Mouse (Mus musculus): ENCODE measurements at regions not wholly inside any gene's neighbourhood (a gene's known extent, or its start where the extent isn't known, plus 50 kb on each side); places are given as distances from the start of the nearest gene placed in this dataset.

DNA sequence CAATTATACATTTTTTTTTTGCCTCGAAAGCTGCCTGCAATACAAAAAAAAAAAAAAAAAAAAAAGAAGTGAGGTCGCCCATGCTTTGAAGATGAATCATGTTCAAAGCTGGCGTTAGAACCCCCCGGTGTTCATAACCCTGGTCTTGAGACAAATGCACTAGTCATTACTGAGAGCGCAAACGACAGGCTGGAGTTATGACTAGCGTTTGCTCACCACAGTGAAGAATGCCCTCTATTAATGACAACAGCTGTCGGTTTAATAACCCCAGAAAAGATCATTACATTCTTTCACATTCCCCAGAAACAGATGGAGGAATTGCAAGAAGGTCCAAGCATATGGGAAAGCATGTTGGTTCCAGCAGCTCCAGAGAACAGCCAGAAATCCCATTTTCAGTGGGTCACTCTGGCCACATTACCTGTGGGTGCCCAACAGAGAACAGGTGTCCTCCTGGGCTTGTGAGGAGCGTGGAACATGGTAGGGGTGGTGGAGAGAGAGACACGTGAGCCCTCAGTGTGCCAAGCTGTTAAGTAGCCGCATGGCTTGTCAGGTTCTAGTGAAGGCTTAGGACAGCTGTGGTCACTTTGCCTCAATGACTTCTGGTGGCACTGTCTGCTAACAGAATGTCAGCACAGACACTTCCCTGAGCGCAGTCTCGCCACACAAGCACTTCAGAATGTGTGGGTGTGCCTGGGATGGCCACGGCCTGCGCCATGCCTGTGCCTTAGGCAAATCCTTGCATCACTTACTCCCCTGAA is 60.4 kb downstream of the Aipl1 start:
- DNase-seq (ENCODE audit: low spot score): no peak
- H3K27ac ChIP-seq (ENCODE audit: low read depth, low read length): no peak overlapping the region
- H3K9ac ChIP-seq (ENCODE audit: low read length): no peak overlapping the region
- no peaks in the 10 kb centered on the region for H3K27me3 ChIP-seq (ENCODE audit: control insufficient read depth, insufficient read depth, low read length)
- ATAC-seq (ENCODE audit: insufficient read depth, low FRiP score, low TSS enrichment): no peak
- H3K4me2 ChIP-seq (ENCODE audit: low read depth): no peak overlapping the region
- H3K36me3 ChIP-seq (ENCODE audit: control insufficient read depth, insufficient read depth, low read length): no peaks in the 10 kb centered on the region
- H3K4me1 ChIP-seq (ENCODE audit: control insufficient read depth, insufficient read depth, low read length): no peaks in the 10 kb centered on the region
- no peaks in the 10 kb centered on the region for H3K9me3 ChIP-seq (ENCODE audit: control insufficient read depth, low read length)
- 71% methylated on average over 15 of the region's 15 CpGs for WGBS
- H3K4me3 ChIP-seq (ENCODE audit: low read depth, low read length): no peak overlapping the region

DNA sequence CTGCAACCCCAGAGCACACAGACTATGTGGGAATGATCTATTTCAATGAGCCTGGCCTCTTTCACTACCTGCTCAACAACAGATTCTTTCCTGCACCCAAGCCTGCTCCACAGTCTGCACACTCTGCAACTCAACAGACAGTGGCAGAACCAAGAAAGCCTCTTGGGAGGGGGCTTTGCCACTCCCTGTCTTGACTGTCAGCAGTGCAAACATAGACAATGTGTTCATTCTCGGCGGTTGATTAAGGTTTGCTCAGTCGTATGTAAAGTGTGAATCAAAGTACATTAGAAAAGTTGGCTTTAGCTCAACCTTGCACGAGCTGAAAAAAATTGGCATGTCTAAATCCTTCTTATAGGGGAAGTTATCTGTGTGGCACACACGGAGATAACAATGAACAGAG is 66.0 kb downstream of the Aipl1 start:
- Histone ChIP-seq H3K9ac (ENCODE audit: low read length) (no peak overlapping the region), H3K27ac (ENCODE audit: low read depth, low read length) (no peak overlapping the region), H3K4me2 (ENCODE audit: low read depth) (no peak overlapping the region), H3K4me1 (ENCODE audit: control insufficient read depth, insufficient read depth, low read length) (no peaks in the 10 kb centered on the region), H3K36me3 (ENCODE audit: control insufficient read depth, insufficient read depth, low read length) (no peaks in the 10 kb centered on the region), H3K9me3 (ENCODE audit: control insufficient read depth, low read length) (no peaks in the 10 kb centered on the region), H3K4me3 (ENCODE audit: low read depth, low read length) (no peak overlapping the region), H3K27me3 (ENCODE audit: control insufficient read depth, insufficient read depth, low read length) (no peaks in the 10 kb centered on the region)
- no peak for ATAC-seq (ENCODE audit: insufficient read depth, low FRiP score, low TSS enrichment)
- 92% methylated on average over 5 of the region's 5 CpGs for WGBS
- DNase-seq (ENCODE audit: low spot score): peak; percentile 2

DNA sequence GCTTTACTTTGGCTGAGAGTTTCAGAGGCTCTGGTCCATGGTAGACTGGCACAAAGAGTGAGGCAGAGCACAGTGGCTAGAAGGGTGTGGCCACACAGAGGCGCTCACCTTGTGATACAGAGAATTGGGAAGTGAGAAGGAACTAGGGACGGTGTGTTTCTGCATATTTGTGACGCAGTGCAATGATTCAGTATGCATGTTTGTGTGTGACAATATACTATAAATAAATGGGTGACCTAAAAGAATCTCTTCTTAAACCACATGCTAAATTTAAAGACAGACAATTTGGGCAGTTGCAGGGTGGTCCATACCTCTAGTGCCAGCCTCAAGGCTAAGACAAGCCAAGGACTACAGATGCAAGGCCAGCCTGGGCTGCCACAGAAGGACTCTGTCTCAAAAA is 75.0 kb downstream of the Aipl1 start:
- ATAC-seq (ENCODE audit: insufficient read depth, low FRiP score, low TSS enrichment): no peak

DNA sequence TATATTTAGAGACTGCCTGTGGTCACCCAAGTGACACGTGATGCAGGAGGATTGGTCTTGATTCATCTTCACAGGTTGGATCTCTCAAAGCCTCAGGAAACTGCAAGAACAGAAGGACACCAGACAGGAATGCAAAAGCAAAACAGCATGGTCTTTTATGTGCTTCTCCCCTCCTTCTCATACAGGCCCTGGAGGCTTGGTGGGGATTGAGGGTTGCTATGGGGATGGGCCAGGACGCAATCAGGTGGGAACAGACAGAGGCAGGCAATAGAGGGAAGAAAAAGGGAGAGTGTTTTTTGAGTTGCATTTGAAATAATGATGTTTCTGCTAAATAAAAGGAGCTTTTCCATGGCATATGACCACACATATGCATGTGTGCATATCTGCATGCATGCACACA is 84.8 kb downstream of the Aipl1 start:
- no peaks in the 10 kb centered on the region for H3K36me3 ChIP-seq (ENCODE audit: control insufficient read depth, insufficient read depth, low read length)
- 64% methylated on average over 2 of the region's 2 CpGs for WGBS

More for the DNA sequence above, 75.0 kb downstream of the Aipl1 start:
- Histone ChIP-seq H3K4me2 (ENCODE audit: low read depth) (no peak overlapping the region), H3K27ac (ENCODE audit: low read depth, low read length) (no peak overlapping the region), H3K9ac (ENCODE audit: low read length) (no peak overlapping the region), H3K4me3 (ENCODE audit: low read depth, low read length) (no peak overlapping the region), H3K27me3 (ENCODE audit: control insufficient read depth, insufficient read depth, low read length) (no peaks in the 10 kb centered on the region), H3K9me3 (ENCODE audit: control insufficient read depth, low read length) (no peaks in the 10 kb centered on the region), H3K4me1 (ENCODE audit: control insufficient read depth, insufficient read depth, low read length) (no peaks in the 10 kb centered on the region), H3K36me3 (ENCODE audit: control insufficient read depth, insufficient read depth, low read length) (no peaks in the 10 kb centered on the region)
- 88% methylated on average over 3 of the region's 3 CpGs for WGBS
- no peak for DNase-seq (ENCODE audit: low spot score)

DNA sequence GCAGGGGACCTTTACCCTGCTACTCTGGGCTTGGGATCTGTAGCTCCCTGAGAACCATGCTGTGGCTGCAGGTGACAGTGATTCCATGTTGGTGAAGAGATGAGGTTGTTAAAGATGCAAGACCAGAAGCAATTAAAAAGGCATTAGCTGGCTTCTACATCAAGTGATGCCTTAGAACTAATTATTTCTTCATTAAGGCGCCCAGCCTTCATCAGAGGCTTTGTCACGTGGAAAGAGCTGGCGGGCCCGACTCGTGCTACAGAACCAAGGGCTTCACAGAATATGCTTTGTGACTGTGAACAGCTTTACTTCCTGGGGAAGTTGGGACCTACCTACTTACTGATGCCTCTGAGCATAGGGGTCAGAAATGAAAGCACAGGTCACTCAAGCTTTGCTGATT is 90.1 kb downstream of the Aipl1 start:
- Histone ChIP-seq H3K4me3 (ENCODE audit: low read depth, low read length) (no peak overlapping the region), H3K36me3 (ENCODE audit: control insufficient read depth, insufficient read depth, low read length) (no peaks in the 10 kb centered on the region), H3K4me2 (ENCODE audit: low read depth) (no peak overlapping the region), H3K27me3 (ENCODE audit: control insufficient read depth, insufficient read depth, low read length) (no peaks in the 10 kb centered on the region), H3K27ac (ENCODE audit: low read depth, low read length) (no peak overlapping the region), H3K9me3 (ENCODE audit: control insufficient read depth, low read length) (no peaks in the 10 kb centered on the region), H3K9ac (ENCODE audit: low read length) (no peak overlapping the region), H3K4me1 (ENCODE audit: control insufficient read depth, insufficient read depth, low read length) (no peaks in the 10 kb centered on the region)
- DNase-seq (ENCODE audit: low spot score) (no peak), ATAC-seq (ENCODE audit: insufficient read depth, low FRiP score, low TSS enrichment) (no peak)
- WGBS: 88% methylated on average over 5 of the region's 5 CpGs

More for the DNA sequence above, 84.8 kb downstream of the Aipl1 start:
- H3K27ac ChIP-seq (ENCODE audit: low read depth, low read length): no peak overlapping the region
- no peaks in the 10 kb centered on the region for H3K9me3 ChIP-seq (ENCODE audit: control insufficient read depth, low read length)
- H3K4me2 ChIP-seq (ENCODE audit: low read depth): no peak overlapping the region
- no peak overlapping the region for H3K4me3 ChIP-seq (ENCODE audit: low read depth, low read length)
- no peak for DNase-seq (ENCODE audit: low spot score)
- no peaks in the 10 kb centered on the region for H3K27me3 ChIP-seq (ENCODE audit: control insufficient read depth, insufficient read depth, low read length)
- no peak overlapping the region for H3K9ac ChIP-seq (ENCODE audit: low read length)
- no peak for ATAC-seq (ENCODE audit: insufficient read depth, low FRiP score, low TSS enrichment)
- H3K4me1 ChIP-seq (ENCODE audit: control insufficient read depth, insufficient read depth, low read length): no peaks in the 10 kb centered on the region

DNA sequence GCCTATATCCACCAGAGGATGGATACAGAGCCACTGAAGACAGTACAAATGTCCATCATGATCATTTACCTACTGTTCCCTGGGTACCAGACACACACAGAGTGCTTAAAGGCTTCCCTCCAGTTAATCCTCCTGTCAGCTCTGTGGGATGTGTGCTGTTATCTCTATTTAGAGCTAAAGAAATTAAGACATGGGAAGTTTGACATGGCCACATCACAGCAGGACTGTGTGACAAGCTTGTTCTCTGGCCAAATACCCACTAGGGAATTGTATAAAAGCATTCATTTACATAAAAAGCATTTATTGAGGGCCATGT is 92.3 kb downstream of the Aipl1 start:
- Histone ChIP-seq H3K36me3 (ENCODE audit: control insufficient read depth, insufficient read depth, low read length) (no peaks in the 10 kb centered on the region), H3K4me2 (ENCODE audit: low read depth) (no peak overlapping the region), H3K27ac (ENCODE audit: low read depth, low read length) (no peak overlapping the region), H3K4me1 (ENCODE audit: control insufficient read depth, insufficient read depth, low read length) (no peaks in the 10 kb centered on the region), H3K27me3 (ENCODE audit: control insufficient read depth, insufficient read depth, low read length) (no peaks in the 10 kb centered on the region), H3K9me3 (ENCODE audit: control insufficient read depth, low read length) (no peaks in the 10 kb centered on the region), H3K4me3 (ENCODE audit: low read depth, low read length) (no peak overlapping the region), H3K9ac (ENCODE audit: low read length) (no peak overlapping the region)
- no peak for ATAC-seq (ENCODE audit: insufficient read depth, low FRiP score, low TSS enrichment)
- DNase-seq (ENCODE audit: low spot score): no peak

DNA sequence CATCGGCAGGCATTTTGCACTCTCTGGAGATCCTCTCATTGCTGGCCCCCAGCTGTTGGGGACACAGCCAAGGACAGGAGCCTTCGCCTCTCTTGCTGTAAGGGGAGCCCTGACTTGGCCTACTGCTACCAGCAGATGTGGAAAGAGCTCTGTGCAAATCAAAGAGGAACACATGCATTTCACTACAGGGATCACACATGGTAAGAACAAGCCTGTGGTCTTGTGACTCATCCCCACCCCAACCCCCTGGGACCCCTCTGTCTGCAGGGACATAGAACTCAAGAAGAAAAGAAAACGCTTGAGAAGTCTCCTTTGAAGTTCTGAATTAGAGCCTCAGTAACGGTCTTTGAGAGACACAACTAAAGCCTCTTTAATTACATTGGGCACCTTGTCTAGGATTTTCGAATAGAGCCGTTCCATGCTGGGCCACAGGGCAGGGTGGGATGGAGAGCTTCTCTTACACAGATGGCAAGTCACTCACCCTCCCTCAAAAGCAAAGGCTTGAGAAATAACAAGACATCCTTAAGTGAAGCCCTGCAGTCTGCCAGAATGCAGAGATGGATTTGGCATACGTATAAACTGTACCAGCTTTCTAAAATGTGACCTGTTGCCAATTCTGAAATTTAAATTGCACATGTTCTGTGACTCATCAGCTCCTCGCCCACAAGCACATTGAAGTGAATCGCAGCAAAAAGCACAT is 92.8 kb downstream of the Aipl1 start:
- H3K36me3 ChIP-seq (ENCODE audit: control insufficient read depth, insufficient read depth, low read length): no peaks in the 10 kb centered on the region
- ATAC-seq (ENCODE audit: insufficient read depth, low FRiP score, low TSS enrichment) (no peak), DNase-seq (ENCODE audit: low spot score) (no peak)
- no peak overlapping the region for H3K4me2 ChIP-seq (ENCODE audit: low read depth)
- no peak overlapping the region for H3K4me3 ChIP-seq (ENCODE audit: low read depth, low read length)
- no peaks in the 10 kb centered on the region for H3K27me3 ChIP-seq (ENCODE audit: control insufficient read depth, insufficient read depth, low read length)
- WGBS: 54% methylated on average over 9 of the region's 9 CpGs
- H3K27ac ChIP-seq (ENCODE audit: low read depth, low read length): no peak overlapping the region
- no peaks in the 10 kb centered on the region for H3K9me3 ChIP-seq (ENCODE audit: control insufficient read depth, low read length)
- H3K9ac ChIP-seq (ENCODE audit: low read length): no peak overlapping the region
- H3K4me1 ChIP-seq (ENCODE audit: control insufficient read depth, insufficient read depth, low read length): no peaks in the 10 kb centered on the region

DNA sequence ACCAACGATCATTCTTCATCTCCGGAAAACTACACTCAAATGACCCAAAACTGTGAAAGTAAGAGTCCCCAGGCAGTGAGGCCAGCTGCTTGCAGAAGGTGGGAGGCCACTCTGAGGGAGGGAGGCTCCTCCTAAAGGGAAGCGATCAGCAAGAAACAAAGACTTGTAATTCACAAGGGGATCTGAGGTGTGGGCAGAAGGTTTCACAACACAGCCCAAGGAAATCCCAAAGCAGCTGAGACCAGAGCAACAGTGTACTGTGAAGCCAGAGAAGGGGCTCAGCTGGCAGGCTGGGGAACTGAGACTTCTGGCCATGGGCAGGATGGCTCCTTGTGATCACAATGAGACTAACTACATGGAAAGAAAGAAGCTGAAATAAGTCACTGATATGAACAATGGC is 93.8 kb downstream of the Aipl1 start:
- no peak overlapping the region for H3K4me2 ChIP-seq (ENCODE audit: low read depth)
- no peak overlapping the region for H3K9ac ChIP-seq (ENCODE audit: low read length)
- H3K4me3 ChIP-seq (ENCODE audit: low read depth, low read length): no peak overlapping the region
- no peak for DNase-seq (ENCODE audit: low spot score)
- no peak for ATAC-seq (ENCODE audit: insufficient read depth, low FRiP score, low TSS enrichment)
- no peaks in the 10 kb centered on the region for H3K36me3 ChIP-seq (ENCODE audit: control insufficient read depth, insufficient read depth, low read length)
- 41% methylated on average over 3 of the region's 3 CpGs for WGBS
- no peaks in the 10 kb centered on the region for H3K9me3 ChIP-seq (ENCODE audit: control insufficient read depth, low read length)
- H3K27ac ChIP-seq (ENCODE audit: low read depth, low read length): no peak overlapping the region
- H3K27me3 ChIP-seq (ENCODE audit: control insufficient read depth, insufficient read depth, low read length): no peaks in the 10 kb centered on the region
- H3K4me1 ChIP-seq (ENCODE audit: control insufficient read depth, insufficient read depth, low read length): no peaks in the 10 kb centered on the region

DNA sequence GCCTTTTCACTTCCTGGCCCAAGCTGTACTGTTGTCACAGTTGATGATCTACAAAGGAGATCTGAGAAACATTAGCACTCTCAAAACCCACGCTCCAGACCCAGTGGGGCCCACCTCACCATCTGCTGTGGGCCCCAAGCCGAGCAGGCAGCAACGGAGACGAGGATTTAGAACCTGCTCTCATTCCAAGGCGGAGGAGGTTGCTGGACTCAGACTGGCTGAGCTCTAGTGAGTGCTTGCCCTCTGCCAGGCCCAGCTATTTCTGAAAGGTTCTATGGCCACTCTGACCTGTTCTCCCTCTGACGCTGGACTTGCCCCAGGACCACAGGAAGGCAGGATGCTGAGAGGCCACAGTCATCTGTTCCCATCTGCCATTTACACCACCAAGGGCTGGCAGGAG is 98.2 kb downstream of the Aipl1 start:
- Histone ChIP-seq H3K4me2 (ENCODE audit: low read depth) (no peak overlapping the region), H3K27ac (ENCODE audit: low read depth, low read length) (no peak overlapping the region), H3K4me3 (ENCODE audit: low read depth, low read length) (no peak overlapping the region), H3K27me3 (ENCODE audit: control insufficient read depth, insufficient read depth, low read length) (no peaks in the 10 kb centered on the region), H3K9ac (ENCODE audit: low read length) (no peak overlapping the region), H3K9me3 (ENCODE audit: control insufficient read depth, low read length) (no peaks in the 10 kb centered on the region), H3K4me1 (ENCODE audit: control insufficient read depth, insufficient read depth, low read length) (no peaks in the 10 kb centered on the region), H3K36me3 (ENCODE audit: control insufficient read depth, insufficient read depth, low read length) (no peaks in the 10 kb centered on the region)
- ATAC-seq (ENCODE audit: insufficient read depth, low FRiP score, low TSS enrichment) (no peak), DNase-seq (ENCODE audit: low spot score) (no peak)
- WGBS: 75% methylated on average over 6 of the region's 6 CpGs

Data from neural tube, embryonic 11.5 days (tissue).